Mouse (Mus musculus) spleen, embryonic (tissue): ENCODE measurements around the gene Olfr97.

ENCODE experiments used
- CTCF ChIA-PET: fragments of 350-600 bp; sonication (Branson Sonifier 250); formaldehyde crosslinking; loops from one replicate; lab custom pipeline; 2022; lab: Charles Lee

Gene Olfr97

DNA sequence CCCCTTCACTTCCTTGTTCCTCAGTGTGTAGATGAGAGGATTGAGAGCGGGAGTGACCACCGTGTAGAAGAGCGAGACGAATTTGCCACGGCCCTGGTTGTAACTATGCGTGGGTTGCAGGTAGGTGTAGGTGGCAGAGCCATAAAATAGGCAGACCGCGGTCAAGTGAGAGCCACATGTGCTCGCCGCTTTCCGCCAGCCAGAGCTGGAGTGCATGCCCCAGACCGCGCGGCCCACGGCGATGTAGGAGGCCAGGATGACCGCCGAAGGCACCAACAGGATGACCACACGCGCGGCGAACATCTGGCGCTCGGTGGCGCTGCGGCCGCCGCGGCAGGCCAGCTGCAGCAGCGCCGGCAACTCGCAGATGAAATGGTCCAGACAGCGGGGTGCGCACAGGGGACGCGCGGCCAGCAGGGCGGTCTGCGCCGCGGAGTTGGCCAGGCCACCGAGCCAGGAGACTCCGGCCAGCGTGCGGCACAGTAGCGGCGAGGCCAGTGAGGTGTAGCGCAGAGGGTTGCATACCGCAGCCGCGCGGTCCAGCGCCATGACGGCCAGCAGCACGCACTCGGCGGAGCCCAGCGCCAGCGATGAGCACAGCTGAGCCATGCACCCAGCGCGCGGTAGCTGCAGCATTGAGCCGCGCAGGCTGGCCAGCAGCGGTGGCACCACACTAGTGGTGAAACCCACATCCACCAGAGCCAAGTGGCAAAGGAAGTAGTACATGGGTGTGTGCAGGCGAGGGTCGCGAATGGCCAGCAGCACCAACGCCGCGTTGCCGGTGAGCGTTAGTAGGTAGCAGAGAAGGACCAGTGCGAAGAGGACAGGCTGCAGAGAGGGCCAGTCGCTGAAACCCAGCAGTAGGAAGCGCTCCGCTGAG, 40.0 kb downstream of the Olfr97 start:
- CTCF ChIA-PET, result no interaction called here

DNA sequence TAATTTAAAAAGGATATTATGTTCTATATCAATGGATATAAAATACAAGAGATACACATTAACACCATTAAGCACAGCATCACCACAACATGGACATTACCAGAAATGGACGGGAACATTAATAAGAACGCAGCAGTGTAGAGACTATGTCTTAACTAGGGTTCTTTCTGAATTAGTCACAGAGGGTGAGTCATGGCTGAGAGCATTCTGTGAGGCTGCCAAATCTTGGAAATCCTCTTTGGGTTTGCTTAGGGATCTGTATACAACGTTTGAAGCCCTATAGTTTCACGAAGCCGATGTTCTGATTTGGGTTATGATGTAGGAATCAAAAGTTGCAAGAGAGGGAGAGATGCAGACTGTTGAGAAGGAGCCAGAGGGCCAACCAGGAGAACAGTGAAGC, 42.3 kb downstream of the Olfr97 start:
- CTCF ChIA-PET, result no interaction called here

GRCm38 (mm10) chr17:37193656-37194055, 43.5 kb downstream of the Olfr97 start, which contains the start of gene Ubd:
Gene Ubd, plus strand, starts transcription at chr17:37193892.
- CTCF ChIA-PET, result no interaction called here

DNA sequence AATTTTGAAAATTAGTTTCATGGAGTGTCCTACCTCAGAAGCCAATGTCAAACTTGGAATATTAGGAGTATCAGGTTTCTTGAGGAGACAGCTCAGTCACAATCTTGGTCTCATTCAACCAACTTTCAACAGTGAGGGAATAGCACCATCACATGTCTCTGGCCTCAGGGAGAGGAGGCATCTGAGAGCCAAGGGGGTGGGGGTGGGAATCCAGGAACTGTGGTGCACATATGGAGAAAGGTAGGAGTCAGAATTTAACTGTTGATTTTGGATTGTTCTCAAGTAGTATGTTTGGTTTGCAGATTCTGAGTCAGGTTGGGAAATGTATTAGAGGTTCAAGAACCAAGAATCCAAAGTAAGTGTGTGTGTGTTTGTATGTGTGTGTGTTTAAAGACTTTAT, 44.1 kb downstream of the Olfr97 start:
- CTCF ChIA-PET, result no interaction called here

DNA sequence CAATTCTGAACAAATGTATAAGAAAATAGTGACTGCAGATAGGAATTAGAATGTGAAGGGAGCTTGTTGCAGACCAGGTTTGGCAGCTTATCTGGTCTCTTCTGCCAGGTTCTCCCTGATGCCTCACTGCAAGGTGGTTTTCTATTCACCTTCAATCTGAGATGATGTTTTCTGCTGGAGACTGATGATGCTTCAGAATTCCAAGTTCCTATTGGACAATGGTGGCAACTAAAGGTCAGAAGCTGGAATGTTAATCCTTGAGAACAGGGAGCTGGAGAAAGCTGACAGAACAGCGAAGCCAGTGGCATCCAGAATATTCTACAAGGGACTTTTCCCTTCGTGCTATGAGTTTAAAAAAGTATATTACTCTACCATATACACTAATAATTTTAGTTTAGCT, 46.4 kb downstream of the Olfr97 start:
- CTCF ChIA-PET, result no interaction called here

DNA sequence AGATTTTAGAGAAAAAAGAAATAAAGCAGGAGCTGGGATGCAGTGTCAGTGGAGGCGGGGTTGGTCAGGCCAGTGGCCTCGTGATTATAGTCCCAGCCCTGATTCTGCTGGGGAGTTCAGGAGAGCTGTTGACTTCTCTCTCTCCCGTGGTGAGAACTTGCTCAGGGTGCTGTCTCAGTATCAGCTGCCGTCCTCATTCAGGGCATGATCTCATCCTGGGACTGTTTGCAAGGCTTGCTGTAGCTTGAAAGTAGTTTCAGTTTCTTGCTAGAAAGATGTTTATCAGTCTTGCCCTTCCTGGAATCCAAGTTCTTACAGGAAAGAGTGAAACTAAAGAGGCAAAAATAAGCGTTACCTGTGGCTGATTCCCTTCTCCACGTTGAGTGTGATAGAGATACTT, 51.7 kb downstream of the Olfr97 start:
- CTCF ChIA-PET, result no interaction called here
